Mouse (Mus musculus) hematopoietic stem cell, adult 5-6 weeks (primary cell): ENCODE data around the gene Irf2. TPM values are rescaled to one million over a fixed set of nuclear protein-coding genes. Genes with fewer than 3 reads are reported as not detected.

Source experiments
- ATAC-seq, 2 experiments: fragments of 125-278 bp in 1 of 2; replicated peaks in 1 of 2; 2 replicates each; pipeline ENCODE4 v1.8.0; 2016 to 2017; ENCODE audit warnings: inconsistent platforms in 2 of 2, mild to moderate bottlenecking in 2 of 2, moderate number of reproducible peaks in 2 of 2, low read depth in 1 of 2, moderate TSS enrichment in 1 of 2; ENCODE audit not compliant: low FRiP score in 2 of 2, poor library complexity in 2 of 2, severe bottlenecking in 2 of 2, insufficient read depth in 1 of 2, low TSS enrichment in 1 of 2
- total RNA-seq: library from RNA; stranded (forward); fragments of 172-1452, 232-1000 nt; gene quantifications from 2 replicates; pipeline ENCODE4 v1.2.3, GENCODE M21; 2017

The Irf2 gene
- total RNA-seq, 1 experiment from 2014 or later: 44.8 TPM

DNA sequence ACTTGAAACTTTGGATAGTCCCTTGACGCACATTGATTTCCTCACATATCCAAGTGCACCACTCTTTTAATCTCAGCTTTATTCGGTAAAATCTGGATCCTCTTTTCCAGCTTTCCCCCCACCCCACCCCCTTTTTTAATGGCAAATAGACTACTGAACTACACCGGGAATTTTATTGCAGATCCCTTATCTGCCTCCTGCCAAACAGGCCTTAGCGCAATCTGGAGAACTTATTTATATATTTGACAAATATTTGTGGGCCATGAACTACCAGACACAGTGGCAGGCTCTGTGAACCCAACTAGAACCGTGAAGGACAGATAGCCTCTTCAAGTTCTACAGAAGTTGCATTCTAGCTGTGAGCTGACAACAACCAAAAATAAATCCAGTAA is 3.2 kb downstream of the Irf2 start:
- ATAC-seq: no peak

DNA sequence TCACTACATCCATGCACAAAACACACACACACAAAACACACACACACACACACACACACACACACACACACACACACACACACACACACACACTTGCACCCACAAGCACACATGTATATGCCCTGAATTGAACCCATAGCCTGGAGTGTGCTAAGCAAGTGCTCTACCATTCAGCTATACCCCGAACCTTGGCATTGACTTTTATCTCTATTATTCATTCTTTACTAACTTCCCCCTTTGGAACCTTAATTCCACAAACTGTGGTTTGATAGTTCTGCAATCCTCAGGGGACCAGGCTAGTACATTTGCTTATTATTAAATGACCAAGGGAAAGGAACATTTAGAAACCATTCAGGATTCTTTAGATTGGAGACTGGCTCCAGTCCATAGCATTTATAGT is 5.9 kb downstream of the Irf2 start:
- peak; percentile 9 to 34; a peak in 2 of 4 replicates for ATAC-seq

DNA sequence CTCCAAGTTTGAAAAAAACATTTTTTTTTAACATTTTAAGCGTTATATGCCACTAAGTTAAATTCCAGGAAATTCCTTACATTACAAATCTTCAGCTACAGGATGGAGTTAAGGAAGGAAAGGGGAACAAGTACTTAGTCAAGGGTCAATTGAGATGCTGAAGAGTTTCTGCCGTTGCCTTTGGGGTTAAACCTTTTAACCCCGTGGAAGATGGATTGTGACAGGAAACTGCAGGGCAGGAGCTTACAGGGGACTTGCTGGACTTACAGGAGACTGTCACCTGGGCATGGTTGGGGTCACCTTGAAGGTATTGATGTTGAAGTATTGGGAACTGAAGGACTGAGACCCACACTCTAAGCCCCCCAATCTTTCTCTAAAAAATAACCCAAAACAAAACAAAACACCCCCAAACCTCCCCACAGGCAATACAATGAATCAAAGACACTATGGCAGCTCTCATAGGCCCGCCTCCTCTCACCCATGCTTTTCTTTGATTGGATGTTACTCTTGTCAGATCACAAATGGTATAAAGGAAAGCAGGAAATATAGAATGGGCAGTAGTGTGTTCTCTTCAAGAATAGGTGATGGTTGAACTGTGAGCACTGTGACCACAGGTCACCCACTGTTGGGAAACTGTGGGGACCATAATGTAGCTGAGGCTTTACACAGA is 7.9 kb downstream of the Irf2 start:
- ATAC-seq: no peak

DNA sequence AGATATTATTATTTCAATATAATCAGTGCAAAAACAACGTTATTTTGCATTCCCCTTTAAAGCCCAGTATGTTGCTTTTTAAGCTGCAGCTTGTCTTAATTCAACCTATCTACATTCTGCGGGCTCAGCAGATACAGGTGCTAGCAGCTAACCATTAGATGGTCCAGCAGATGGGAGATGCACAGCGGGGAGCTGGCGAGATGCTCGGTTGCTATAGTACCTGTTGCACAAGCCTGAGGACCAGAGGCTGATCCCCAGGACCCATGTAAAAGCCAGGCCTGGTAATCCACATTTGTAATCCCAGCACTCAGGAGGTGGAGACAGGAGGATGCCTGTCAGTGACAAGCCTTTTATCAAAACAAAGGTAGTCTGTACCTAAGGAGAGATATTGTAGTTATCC is 10.5 kb downstream of the Irf2 start:
- ATAC-seq: no peak

DNA sequence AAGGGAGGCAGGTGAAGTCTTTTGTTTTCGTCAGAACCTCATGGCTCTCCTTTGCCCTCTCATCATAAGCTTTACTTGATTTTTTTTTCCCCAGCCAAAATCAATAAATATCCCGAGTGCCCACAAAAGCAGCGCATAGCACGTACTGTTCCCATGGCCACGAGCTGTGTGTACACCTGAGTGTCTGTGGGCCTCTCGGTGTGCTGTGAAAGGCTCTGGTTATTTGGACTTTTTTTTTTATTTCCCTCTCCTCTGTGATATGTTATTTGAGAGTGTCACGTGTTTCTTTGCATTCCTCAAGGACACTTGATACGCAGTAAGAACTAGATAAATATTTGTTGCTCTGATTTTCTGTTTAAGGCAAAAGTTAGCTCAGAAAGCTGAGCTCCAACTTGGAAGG is 11.0 kb downstream of the Irf2 start:
- no peak for ATAC-seq

DNA sequence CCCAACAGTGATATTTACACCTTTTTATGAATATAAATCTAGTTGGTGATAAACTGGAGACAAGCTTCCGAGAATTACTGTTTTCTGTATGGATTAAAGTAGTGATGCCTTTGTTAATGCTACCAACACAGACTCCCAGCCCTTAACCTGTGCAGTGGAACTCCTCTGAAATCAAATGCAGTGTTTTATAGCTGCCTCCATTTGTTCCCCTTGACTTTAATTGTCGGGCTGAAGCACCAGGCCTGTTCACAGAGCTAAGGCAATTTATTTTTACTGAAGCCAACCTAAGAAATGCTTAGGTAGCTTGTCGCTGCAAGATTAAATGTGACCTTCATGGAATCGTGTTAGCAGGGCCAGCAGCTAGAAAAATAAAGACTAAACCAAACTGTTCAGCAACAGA is 11.6 kb downstream of the Irf2 start:
- ATAC-seq: no peak

DNA sequence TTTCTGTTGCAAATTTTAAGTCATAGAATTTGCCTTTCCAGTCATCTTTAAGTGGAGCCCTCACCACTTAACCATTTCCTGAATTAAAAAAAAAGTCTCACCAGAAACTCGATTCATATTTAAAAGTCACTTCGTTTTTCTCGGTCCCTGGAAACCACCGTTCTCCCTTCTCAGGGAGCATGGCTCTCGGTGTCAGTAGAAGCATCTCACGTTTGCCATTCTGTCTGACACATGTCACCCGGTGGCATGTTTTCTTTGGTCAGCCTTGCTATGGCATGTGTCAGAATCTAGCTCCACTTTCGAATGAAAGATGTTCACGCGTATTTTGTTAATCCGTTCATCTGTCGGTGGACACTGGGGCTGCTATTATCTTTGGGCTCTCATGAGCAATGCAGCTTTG is 13.5 kb downstream of the Irf2 start:
- ATAC-seq: no peak

DNA sequence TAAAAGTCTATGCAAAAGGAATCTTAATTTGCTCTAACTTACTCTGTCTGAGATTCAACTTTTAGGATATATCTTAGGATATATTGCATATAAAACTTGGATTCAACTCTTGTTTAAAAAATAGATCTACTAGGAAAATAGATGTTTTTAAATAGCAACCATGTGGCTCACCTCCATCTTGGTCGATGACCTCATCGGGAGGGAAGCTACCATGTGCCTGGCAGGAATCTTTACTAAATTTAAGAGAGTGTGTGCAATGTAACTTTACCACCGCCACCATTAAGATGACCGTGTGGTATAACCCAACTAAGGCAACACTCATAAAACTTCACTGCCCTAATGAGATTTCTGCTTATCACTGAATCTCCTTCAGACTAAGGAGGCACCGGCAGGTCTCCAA is 14.8 kb downstream of the Irf2 start:
- no peak for ATAC-seq

DNA sequence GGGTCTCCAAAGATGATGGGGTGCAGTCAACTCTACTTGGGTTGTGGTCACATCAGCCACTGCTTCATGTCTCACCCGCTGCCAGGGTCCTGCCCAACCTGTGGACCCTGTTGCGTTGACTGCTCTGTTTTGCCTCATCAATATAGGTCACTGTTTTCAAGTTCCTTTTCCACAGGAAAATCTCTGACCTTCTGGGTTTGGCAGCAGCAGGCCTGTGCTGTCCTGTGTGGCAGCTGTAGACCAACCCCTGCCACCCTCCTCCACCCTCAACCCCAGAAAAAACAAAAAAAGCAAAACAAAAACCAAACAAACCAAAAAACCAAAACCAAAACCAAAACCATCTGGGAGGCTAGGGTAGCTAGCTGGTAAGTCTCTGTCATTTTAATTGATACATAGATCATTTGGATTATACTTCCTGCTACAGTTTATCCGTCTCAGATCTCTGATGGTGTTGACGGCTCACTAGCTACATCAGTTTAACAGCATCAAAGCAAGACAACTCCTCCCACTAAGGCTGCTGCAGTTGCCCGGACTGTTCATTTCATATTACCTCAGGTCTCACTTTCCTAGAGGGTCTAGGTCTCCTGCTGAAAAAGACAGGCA is 16.3 kb downstream of the Irf2 start:
- peak; percentile 18 to 35; a peak in 2 of 4 replicates for ATAC-seq

DNA sequence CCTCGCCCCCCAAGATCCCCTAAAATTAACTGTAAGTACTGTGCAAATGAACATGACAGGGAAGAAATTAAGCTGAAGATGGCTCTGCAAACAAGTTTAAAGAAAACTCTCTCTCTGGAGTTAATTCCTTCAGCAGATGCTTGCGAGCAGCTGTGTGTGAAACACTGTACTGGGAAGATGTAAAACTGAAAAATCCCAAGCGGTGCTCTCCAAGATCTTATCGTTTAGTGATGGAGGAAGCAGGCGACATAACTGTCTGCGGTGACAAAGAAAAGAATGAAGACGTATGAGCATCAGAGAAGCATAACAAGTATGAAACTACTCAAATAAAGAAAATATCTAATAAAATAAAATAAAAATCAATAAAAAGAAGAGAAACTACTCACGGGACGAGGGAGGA is 18.1 kb downstream of the Irf2 start:
- no peak for ATAC-seq

DNA sequence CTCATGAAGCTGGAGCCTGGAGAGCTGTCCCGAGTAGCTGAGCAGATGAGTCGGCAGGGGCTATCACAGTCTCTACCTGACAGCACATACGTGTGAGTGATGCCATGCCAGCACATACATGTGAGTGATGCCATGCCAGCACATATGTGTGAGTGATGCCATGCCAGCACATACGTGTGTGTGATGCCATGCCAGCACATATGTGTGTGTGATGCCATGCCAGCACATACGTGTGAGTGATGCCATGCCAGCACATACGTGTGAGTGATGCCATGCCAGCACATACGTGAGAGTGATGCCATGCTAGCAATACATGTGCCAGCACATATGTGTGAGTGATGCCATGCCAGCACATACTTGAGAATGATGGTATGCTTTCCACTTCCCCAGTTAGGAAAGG is 18.6 kb downstream of the Irf2 start:
- ATAC-seq: no peak

DNA sequence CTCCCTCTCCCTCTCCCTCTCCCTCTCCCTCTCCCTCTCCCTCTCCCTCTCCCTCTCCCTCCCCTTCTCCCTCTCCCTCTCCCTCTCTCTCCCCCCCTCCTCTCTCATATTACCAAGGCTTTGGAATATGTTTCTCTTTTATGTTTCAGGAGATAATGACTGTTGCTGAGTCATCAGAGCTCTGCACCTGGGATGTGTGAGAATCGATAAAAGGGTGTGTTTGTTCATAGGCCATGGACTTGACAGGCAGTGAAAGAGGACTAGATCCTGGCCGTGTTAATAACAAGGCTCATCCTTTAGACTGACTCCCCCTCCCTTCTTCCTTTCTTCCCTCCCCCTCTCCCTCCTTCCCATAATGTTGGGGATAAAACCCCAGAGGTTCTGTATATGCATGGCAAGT is 19.1 kb downstream of the Irf2 start:
- ATAC-seq: no peak

DNA sequence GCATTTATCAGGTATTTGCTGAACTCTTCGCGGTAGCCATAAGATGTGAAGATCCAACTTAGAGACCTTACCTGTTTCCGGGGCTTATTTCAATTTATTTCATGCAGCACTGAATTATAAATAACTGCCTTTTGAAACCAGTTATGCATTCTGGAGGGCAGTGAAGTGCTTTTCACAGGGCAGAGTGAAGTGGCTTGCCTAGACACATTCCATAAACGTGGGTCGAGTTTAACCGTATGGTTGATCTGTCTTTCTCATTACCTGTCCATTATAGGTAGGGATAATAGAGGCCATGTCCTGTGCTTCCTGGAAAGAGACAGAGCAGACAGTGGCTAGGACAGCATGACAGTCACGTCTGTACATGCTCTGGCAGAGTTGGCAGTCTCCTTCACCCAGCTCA is 20.0 kb downstream of the Irf2 start:
- ATAC-seq: no peak

DNA sequence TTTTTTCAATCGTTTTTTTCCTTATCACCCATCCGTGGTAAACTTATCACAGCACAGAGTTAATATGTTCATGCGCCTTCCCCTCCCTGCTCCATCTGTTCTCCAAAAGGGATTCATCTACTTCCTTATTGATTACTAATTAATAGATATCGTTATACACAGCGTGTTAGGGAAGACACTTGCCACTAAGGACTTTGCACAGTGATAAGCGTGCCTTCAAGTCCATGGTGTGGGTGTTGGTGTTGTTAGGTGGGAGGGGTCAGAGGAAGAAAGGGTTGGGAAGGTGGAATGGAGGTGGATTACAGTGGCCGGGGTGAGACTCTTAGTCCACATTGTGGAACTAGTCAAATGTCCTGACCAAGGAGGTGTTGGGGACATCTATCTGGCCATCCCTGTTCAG is 21.2 kb downstream of the Irf2 start:
- ATAC-seq: no peak

DNA sequence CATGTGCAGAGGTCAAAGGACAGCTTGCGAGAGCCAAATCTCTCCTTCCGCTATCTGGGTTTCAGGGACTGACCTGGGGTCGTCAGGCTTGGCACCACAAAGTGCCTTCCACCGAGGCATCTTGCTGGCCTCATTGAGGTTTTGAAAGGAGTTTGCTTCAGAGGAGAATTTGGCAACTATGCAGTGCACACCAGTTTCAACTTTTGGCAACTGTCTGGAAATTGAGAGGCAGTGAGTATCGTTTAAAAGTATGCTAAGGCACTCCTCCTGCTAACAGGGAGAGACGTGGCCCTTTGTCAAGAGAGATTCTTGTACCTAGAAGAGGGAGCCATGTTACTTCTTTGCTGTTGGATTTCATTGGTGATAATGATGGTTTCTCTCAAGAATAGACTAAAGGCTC is 21.9 kb downstream of the Irf2 start:
- no peak for ATAC-seq

DNA sequence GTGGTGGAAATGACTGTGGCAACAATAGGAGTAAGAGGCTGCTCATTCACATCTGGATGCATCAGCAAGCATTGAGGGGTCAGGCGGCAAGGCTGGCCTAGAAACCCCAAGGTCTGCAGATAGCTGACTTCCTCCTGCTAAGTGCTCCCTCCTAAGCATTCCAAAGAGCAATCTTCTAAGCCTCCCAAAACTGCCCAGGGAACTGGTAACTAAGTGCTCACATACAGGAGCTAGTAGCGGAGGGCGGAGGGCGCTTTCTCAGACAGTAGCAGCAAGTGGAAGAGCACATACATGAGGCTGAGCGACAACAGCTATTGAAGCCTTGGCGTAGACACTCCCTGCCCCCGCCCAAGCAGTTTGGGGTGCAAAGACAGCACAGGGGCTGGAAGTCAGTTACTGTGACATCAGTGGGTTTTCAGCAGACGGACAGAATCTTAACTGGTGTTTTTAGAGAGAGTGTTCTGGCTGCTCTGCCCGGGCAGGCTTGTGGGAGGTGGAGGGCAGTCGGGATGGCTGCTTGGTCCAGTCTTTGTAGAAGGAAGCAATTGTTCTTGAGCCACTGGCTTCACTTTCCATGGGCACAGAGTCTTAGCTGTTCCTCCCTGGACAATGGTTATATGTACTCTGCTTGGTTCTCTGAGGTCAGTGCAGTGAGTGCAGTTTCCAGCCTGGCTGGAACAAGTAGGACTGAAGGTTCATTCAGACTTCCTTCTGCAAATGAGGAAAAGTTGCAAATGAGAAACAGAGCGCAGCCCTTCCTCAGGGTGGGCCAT is 30.1 kb downstream of the Irf2 start:
- ATAC-seq: no peak

DNA sequence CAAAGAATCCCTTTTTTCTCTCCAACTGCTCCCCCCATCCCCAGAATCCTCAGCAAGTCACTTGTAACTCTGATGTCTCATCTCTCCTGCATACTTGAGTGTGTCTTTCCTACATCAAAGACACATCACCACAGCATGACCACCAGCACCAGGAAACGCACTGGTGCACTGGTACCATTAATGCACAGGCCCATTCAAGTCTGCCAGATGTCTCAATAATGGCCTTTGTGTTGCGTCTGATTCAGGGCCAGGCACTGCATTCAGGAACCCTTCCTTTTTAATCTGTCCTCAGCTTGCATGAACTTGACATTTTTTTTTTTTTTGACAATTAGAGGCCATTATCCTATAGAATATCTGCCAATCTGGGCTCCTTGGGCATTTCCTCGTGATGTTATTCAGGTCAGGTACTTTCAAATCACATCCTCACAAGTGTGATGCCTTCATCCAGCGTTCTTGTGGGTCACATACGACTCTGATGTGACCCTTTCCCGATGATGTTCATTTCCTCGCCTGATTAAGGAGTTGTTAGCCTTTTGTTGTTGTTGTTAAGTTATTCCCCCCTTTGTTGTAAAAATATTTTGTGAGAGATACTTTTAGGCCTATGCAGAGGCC is 31.5 kb downstream of the Irf2 start:
- no peak for ATAC-seq

DNA sequence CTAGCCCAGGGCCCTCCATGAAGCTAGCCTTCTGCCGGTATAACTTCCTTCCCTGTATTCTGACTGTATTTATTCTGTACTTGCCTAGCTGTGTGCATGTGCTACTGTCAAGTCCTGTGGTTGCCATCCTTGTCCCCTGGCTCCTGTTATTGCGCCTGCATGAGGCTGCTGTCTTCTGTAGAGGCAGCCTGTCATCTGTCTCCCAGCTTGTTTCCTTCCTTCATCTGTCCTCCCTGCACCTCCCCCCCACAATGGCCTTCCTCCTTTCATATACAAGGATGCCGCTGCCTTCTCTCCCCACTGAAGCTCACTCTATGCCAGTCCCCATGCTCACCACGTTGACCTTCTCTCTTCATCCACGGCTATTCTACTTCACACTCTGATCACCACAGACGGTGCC is 33.3 kb downstream of the Irf2 start:
- peak; percentile 33 to 39 for ATAC-seq
